Mouse (Mus musculus) neutrophil, adult 83 days (primary cell): ENCODE results near the gene Trp53i11. TPM values are rescaled to one million over a fixed set of nuclear protein-coding genes. Genes with fewer than 3 reads are reported as not detected.

ENCODE experiments used
- total RNA-seq, 2 experiments: library from RNA; stranded (reverse); gene quantifications; one replicate each; pipeline ENCODE4 v1.2.4; 2023

Gene Trp53i11
- total RNA-seq, result 1 to 10 TPM; 2.1 to 2.4 TPM

DNA sequence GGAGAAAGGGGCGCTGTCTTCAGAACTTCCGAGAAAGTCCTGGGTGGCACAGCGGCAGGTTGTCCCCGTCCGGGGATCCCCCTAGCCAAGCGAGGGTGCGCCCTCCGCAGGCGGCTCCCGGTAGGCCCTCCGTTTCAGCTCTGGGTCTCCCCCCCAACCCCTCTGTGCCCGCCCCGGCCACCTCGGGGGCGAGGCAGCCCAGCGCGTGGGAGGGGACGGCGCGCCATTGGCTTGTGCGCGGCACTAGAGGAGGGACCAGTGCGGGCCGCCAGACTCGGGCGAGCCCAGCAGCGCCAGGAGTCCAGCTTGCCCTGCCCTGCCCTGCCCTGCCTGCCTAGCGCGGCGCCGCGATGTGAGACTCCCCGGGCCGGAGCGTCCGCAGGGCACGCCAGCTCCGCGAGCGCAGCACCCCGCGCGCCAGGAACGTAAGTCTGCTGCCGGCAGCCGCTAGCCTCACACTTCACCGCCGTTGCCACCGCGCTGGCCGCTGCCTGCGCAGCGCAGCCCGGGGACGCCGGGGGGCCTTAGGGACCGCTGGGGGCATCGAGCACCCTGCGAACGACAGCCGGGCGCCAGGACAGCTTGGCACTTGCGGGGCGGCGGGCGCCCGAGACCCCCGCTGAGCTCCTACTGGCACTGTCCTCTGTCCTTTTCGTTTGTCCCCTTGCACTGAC lies at the start of gene Trp53i11:
TSS of gene Trp53i11 (plus strand) at position 226 of the 674 bp plus-strand sequence.

Other genes starting within 250 kb of the Trp53i11 start
- 1 to 10 TPM; 3.1 to 5.8 TPM for gene Prdm11, start 141.4 kb upstream of the Trp53i11 start, total RNA-seq
- under 1 TPM; 0.24 to 0.44 TPM for gene Tspan18, start 147.0 kb downstream of the Trp53i11 start, total RNA-seq